Mouse (Mus musculus) WW6 (cell line): Measurements from ENCODE around the gene Grin2b.

Source experiments
- DNase-seq: peaks from one replicate; pipeline ENCODE4 v3.0.0-alpha.2; 2013; ENCODE audit warnings: low read depth, low spot score

Grin2b gene

GRCm38 (mm10) chr6:135907137-135907536, 266.2 kb downstream of the Grin2b start:
- DNase-seq = no peak

- DNase-seq = no peak
Observed at GRCm38 (mm10) chr6:135904391-135904790, 268.9 kb downstream of the Grin2b start.

GRCm38 (mm10) chr6:135900410-135900809, 272.9 kb downstream of the Grin2b start:
- no peak for DNase-seq

DNA sequence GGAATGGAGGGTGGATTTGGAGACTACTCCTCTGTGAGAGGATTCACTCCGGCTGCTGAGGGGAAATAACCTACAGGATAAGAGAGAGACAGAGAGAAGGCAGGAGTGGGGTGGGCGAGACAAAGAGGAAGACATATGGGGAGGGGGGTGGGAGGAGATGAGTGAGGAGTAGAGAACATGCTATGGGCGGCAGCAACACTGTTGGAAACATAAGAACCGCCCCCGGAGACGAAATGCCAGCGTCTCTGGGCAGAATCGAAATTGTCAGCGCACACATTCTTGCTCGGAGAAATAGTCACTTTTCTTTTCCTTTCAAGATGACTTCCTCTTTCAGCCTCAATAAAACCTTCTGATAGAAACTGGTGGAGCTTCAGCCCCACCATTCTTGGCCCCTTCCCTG, 274.1 kb downstream of the Grin2b start:
- DNase-seq = no peak

DNA sequence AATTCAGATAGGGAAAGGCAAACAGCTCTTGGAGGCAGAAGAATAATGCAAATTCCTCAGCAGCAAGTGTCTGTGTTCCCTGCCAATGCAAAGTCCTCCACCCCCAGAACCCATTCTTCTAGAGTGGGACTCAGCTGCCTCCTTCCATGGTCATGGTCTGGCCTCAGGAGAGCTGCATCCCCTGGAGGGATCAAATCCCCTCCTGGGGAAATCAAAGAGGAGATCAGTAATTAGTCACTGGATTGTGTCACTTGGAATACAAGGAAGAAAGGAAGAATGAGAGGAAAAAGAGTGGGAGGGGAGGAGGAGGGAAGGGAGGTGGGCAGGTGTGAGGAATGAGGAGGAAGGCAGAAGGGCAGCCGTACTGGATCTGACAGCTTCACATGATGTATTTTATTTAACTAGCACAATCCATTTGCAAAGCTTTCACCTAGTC, 278.5 kb downstream of the Grin2b start:
- no peak for DNase-seq

DNA sequence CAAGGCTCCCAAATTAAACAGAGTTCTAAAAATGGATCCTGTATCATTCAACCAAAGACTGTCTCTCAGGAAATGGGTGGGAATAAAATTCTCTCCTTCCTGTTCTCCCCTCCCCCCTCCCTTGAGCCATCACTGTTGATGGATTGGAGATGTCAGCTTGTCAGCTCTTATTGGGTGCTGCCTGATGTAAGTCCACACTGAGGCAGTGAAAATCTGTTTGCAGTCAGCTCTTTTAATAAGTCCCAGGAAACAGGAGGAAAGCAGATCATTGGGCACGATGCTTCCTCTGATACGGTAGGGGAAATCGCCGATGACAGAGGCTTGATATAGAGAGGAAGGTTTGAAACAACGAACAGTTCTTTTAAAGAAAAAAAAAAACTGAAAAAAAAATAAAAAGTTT, 290.7 kb downstream of the Grin2b start:
- DNase-seq = no peak

GRCm38 (mm10) chr6:135876163-135876726, 297.1 kb downstream of the Grin2b start:
- peak; percentile 4 for DNase-seq

DNA sequence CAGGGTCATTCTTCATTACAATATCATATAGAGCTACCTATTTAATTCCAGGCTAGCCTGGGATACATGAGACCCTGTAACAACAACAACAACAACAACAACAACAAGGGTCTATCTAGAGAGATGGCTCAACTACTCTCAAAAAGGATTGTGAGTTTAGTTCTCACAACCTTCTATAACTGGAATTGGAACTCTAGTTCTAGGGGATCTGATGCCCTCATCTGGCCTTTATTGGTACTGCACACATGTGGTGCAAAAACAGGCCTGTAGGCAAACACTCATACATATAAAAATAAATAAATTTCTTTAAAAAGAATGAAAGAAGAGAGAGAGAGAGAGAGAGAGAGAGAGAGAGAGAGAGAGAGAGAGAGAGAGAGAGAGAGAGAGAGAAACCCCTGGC, 298.7 kb downstream of the Grin2b start:
- no peak for DNase-seq

- DNase-seq = no peak
Observed at GRCm38 (mm10) chr6:135865832-135866231, 307.5 kb downstream of the Grin2b start.

DNA sequence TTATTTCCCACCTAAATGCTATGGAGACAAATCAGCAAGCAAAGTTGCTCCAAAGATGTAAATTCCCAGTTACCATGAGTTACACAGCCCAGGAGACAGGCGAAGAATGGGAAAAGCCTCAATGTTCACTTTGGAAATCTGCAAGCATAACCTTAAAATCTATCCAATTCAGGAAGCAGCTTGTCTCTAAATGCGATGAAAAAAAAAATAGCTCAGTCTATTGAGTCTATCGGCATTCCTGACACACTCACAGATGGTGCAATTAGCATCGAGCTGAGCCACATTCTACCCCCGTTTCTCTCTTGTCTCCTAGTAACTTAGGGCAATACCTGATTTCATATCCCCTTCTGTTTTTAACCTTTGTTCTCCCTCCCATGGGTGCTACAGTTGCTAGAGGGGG, 309.3 kb downstream of the Grin2b start:
- DNase-seq = no peak

DNA sequence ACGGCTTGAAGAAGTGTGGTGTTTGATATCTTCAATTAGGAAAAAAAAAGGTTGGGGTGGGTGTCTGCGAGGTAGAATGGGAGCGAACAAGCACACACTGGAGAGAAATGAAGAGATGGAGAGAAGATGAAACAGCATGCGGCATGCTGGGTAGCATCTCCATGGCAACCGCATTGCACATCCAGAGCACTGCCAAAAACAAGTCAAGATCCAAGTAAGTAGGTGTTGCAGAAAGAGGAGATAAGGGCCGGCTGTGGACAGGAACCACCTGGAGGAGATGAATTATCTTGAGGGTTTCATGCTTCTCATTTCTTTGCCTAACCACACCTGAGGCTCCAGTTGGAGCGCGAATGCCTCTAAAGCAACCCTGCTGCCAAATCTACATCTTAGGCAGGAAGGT, 313.8 kb downstream of the Grin2b start:
- DNase-seq = no peak

DNA sequence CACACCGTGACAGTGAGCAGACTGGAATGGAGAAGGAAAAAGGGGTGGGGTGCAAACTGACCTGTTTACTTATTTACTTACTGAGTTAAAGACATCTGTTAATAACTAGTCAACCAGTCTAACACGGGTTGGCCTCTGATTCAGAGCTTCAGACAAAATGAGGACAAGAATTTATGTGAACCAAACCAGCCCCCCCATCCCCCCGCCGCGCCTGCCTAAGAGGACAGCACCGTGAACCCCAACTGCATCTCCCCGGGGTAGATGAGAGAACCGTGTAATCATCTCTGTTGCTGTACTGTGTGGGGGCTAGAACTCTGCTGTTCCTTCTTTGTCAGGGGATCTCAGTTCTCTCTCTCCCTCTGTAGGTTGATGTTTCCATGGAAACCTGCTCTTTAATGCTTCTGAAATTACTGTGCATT, 319.1 kb downstream of the Grin2b start:
- no peak for DNase-seq

DNA sequence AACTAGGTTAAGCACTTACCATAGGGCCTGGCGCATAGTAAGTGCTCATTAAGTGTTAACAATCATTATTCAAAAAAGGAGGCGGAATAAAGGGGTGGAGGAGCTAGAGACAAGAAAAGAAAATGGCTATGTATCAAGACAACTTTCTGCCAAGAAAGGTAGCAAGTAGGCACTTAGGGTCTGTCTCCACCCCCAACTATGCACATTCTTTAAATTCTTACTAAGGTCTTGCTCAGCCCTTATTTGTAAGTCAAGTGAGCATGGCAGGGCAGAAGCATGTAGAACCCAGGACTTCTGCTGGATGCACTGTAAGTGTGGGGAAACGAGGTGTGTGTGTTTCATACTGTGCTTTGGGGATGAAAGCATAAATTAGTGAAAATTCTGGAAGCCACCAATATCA, 329.6 kb downstream of the Grin2b start:
- no peak for DNase-seq

GRCm38 (mm10) chr6:135836353-135836752, 337.0 kb downstream of the Grin2b start:
- no peak for DNase-seq

DNA sequence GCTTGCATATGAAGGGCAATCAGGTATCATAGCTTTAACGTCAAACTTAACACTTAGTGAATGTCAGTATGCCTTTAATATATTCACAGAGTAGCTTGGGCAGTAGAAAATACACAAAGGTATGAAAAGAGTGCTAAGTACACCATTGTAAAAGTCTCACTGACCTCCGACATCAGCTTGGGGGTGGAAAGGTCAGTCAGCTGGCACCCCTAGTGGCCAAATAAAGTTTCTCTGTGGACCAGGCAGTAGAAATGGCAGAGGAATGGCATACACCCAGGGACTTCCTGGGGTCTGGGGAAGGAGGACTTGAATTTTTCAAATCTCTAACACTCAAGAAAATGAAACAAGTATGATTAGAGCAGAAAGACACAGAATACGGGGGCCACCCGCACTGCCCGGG, 339.8 kb downstream of the Grin2b start:
- DNase-seq = no peak

GRCm38 (mm10) chr6:135832041-135832440, 341.3 kb downstream of the Grin2b start:
- no peak for DNase-seq

DNA sequence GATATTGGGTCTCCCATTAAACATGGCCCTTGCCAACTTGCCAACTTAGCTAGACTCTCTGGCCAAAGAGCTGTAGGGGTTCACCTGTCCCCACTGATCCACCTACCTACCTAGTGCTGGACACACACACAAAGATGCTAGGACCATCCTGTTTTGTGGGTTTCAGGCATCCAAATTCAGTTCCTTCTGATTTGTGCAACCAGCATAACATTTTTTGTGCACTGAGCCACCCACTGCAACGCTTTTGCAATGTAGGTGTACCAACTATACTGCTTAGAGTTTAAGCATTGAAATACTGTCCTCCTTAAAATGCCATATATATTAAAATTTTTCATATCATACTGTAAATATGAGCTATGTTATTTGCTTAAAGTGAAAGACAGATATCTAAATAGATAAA, 342.3 kb downstream of the Grin2b start:
- DNase-seq = no peak

DNA sequence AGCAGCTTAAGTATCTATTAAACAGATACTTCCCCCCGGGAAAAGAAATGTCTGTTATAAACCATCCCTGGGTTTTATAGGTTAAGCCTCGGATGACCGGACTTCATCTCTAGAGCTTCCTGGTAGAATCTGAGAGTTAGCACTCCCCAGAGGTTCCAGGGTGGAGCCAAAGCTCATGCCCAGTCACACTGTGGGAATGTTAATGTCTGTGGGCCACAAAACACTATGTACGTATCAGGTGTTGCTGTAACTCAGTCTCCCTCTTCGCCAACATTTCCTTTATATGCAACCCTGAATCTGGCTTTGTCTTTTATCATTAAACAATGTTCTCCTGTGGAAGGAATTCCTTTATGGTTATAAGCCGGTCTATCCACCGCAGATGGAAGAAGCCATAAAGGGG, 343.9 kb downstream of the Grin2b start:
- no peak for DNase-seq

DNA sequence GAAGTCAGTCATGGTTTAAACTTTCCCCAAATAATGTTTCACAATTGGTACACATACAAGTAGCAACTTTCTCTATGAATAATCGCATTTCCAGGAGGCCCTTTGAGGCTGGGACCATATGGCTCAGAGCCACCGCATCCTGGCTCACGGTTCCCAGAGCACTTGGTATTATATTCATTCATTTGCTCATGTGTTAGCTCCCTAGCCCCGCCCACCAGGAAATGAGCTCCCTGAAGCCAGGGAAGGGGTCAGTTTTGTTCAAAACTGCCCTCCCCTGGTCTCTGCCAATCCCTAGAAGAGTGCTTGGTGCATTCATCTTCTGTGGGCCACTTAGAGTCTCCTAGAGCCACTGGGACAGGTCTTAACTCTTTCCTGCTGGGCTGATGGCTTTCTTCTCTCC, 344.3 kb downstream of the Grin2b start:
- no peak for DNase-seq

GRCm38 (mm10) chr6:135827942-135828341, 345.4 kb downstream of the Grin2b start:
- DNase-seq = peak; percentile 26

GRCm38 (mm10) chr6:135827317-135827716, 346.0 kb downstream of the Grin2b start:
- DNase-seq = no peak

- DNase-seq = peak; percentile 84
Observed at GRCm38 (mm10) chr6:135826776-135827175, 346.5 kb downstream of the Grin2b start.

DNA sequence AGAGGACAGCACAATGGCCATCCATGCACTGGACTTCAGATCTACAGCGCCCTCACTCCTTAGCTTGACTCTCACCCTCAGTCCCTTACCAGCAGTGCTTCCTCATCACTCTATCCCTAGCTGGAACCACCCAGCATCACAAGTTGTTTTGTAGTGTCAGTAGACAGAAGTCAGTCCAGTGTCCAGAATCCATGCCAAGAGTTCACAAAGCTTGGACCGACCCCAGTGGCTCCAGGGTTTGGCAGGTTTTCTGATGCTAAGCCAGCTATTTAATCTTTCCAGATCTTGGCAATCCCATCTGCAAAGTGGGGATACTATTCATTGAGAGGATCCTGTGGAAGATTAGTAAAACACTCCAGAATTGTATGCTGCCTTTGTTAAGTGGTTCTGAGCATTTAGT, 355.9 kb downstream of the Grin2b start:
- no peak for DNase-seq

DNA sequence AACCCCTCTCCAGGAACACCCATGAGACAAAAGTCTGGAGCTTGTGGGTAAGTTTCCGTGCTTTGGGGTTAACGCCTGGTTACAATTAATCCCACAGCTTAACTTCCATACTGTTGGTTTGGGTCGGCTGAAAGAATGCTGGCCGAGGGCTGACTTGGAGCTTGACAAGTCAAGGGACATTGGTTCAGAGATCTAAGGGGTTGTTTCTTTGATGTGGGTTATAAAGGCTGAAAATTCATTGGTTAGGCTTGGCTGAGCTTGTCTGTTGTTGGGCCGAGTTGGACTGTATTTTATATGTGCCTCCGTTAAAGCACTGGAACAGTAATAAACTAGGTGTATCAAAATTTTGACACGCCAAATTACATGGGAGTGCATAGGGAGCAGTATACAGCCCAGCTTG, 359.6 kb downstream of the Grin2b start:
- DNase-seq = no peak
